In genomic region chr9:103418267-103418666, GRCm38 (mm10) we compare ENCODE assay signal across 7 mouse cellular contexts. TPM values are rescaled to one million over a fixed set of nuclear protein-coding genes. Genes with fewer than 3 reads are reported as not detected.
A peak's percentile ranks its signal among the peaks of the same experiment; 100 is the strongest.
DNase-seq lines count a peak whose midpoint lies in the region; ATAC-seq and TF ChIP-seq lines count a peak whose summit lies in the region.
"Not testable (repeated sequence)": the region's sequence is repeated elsewhere in the genome, so short reads cannot be mapped to it uniquely, and the experiment has no call there.

No protein-coding gene starts in this region.

- H3K36me3 ChIP-seq in kidney, adult 2 months (ENCODE audit: control insufficient read depth, insufficient read depth, low read length); lung, embryonic 14.5 days (ENCODE audit: insufficient read depth); lung, embryonic 16.5 days (ENCODE audit: control insufficient read depth, insufficient read depth, low read length): not testable (repeated sequence)

- H3K9me3 ChIP-seq in lung, embryonic 14.5 days (ENCODE audit: low read depth, low read length); lung, embryonic 16.5 days (ENCODE audit: control insufficient read depth, low read length): not testable (repeated sequence)

- not testable (repeated sequence) for H3K27me3 ChIP-seq in kidney, adult 2 months (replicated peaks; ENCODE audit: control insufficient read depth, insufficient read depth, low read length); lung, embryonic 14.5 days (ENCODE audit: insufficient read depth, low read length); lung, embryonic 16.5 days (ENCODE audit: control insufficient read depth, insufficient read depth, low read depth, low read length)

- TF ChIP-seq CTCF in kidney, adult 2 months (conservative IDR thresholded peaks at IDR 0.05; ENCODE audit: insufficient read depth, insufficient read length, low read depth, low read length); lung, embryonic 14.5 days (IDR thresholded peaks at IDR 0.05; ENCODE audit: low read depth): not testable (repeated sequence)

- not testable (repeated sequence) for H3K27ac ChIP-seq in kidney, adult 2 months (ENCODE audit: insufficient read depth, low read depth, low read length); lung, embryonic 14.5 days (ENCODE audit: low read depth); lung, embryonic 16.5 days (ENCODE audit: low read length)

- not testable (repeated sequence) for H3K4me1 ChIP-seq in kidney, adult 2 months (ENCODE audit: control insufficient read depth, insufficient read depth, low read length); lung, embryonic 14.5 days (ENCODE audit: insufficient read depth); lung, embryonic 16.5 days (replicated peaks; ENCODE audit: control insufficient read depth, insufficient read depth, low read length)

- not testable (repeated sequence) for H3K4me2 ChIP-seq in lung, embryonic 14.5 days; lung, embryonic 16.5 days (ENCODE audit: low read depth, low read length)

- not testable (repeated sequence) for H3K9ac ChIP-seq in lung, embryonic 14.5 days; lung, embryonic 16.5 days (ENCODE audit: low read length)

- DNase-seq in gastrocnemius, adult 18-20 months (ENCODE audit: low spot score): peak; percentile 56
- DNase-seq in gastrocnemius, postnatal 25 days: peak; percentile 12
- peak; percentile 5 for DNase-seq in kidney, adult 2 months
- DNase-seq in lung, embryonic 14.5 days: peak; percentile 46
- DNase-seq in lung, postnatal 10 days: peak; percentile 57
- DNase-seq in skeletal muscle tissue, adult 2 months (ENCODE audit: low read depth, low spot score): peak; percentile 59

- 58% methylated on average over 1 of the region's 1 CpGs for WGBS in kidney, adult 2 months
- WGBS in lung, embryonic 14.5 days: 64% methylated on average over 1 of the region's 1 CpGs
- 44% methylated on average over 1 of the region's 1 CpGs for WGBS in lung, embryonic 16.5 days

- peak; percentile 67 for ATAC-seq in lung, embryonic 14.5 days (ENCODE audit: insufficient read depth)
- peak; percentile 72 for ATAC-seq in lung, embryonic 16.5 days (ENCODE audit: low read depth)

- TF ChIP-seq POLR2A in kidney, adult 2 months (IDR thresholded peaks at IDR 0.05; ENCODE audit: low read depth, low read length): not testable (repeated sequence)

- not testable (repeated sequence) for H3K4me3 ChIP-seq in kidney, adult 2 months (ENCODE audit: insufficient read depth, low read depth, low read length); lung, embryonic 14.5 days (ENCODE audit: low read depth, low read length); lung, embryonic 16.5 days (ENCODE audit: low read length)

RNA-seq across cellular contexts. Expression of gene Cdv3, which starts 52.6 kb away (rescaled TPM):
- 100 to 1,000 TPM; 205 to 250 TPM for total RNA-seq in gastrocnemius, adult 18-20 months (2021)
- 100 to 1,000 TPM; 144 to 162 TPM for total RNA-seq in gastrocnemius, postnatal 25 days (2021)
- polyA plus RNA-seq in kidney, adult 2 months (2012; rRNA removed): 24.4 and 27.0 TPM in 2 replicates
- 92.0 and 93.4 TPM in 2 replicates for polyA plus RNA-seq in lung, embryonic 14.5 days (2014; fragmentation: Nextera tagmentation; extraction: Ambion mirVana)
- polyA plus RNA-seq in lung, embryonic 16.5 days (2015; fragmentation: Nextera tagmentation; extraction: Ambion mirVana): 88.8 and 92.7 TPM in 2 replicates

Comparison
In these comparisons a context has a peak if more than half of its experiments do, and no peak if none do; other contexts are left out.
1. DNase-seq: peak in every context shown above with its lines; median percentile 59 in skeletal muscle tissue, adult 2 months; 57 in lung, postnatal 10 days; 56 in gastrocnemius, adult 18-20 months; 46 in lung, embryonic 14.5 days; 12 in gastrocnemius, postnatal 25 days; 5 in kidney, adult 2 months.